Mouse (Mus musculus) small intestine, adult 2 months (tissue): ENCODE data around the gene Agap1.

Experiments used
- CTCF ChIP-seq: fragments of 200-500 bp; IDR thresholded peaks from 2 replicates; pipeline ENCODE4 v1.5.1; 2012; ENCODE audit warnings: low read depth, mild to moderate bottlenecking, control low read depth, inconsistent platforms, low read length, moderate library complexity, mixed read lengths; ENCODE audit not compliant: insufficient replicate concordance, insufficient read length; ENCODE audit errors: extremely low read depth
- POLR2A ChIP-seq: fragments of 200-500 bp; IDR thresholded peaks from 2 replicates; pipeline ENCODE4 v1.6.1; 2012; ENCODE audit warnings: low read depth, mild to moderate bottlenecking, control low read depth, inconsistent platforms, low read length, moderate library complexity

DNA sequence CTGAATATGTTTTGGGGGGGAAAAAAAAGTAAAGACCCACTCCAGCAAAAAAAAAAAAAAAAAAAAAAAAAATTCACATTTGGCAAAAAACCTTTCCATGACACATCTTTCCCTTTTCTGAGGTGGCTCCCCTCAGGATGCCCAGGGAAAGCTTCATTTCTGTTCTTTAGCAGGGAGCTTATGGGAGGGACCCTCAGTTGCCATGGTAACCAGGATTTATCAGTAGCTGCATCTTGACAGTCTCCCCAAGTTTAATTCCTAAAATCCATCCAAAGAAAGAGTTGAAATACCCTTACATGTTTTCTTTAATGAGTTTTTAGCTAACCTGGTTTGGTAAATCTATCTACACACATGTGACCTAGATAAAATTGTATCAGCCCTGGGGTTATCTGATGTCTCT is 295.1 kb downstream of the Agap1 start:
- TF ChIP-seq POLR2A = no peak
- no peak for TF ChIP-seq CTCF
